Mouse (Mus musculus): ENCODE measurements around the gene Ptms.
A peak's percentile ranks its signal among the peaks of the same experiment; 100 is the strongest.

The Ptms gene

GRCm38 (mm10) chr6:124925941-124926340, 6.0 kb upstream of the Ptms start:
- peak; percentile 56 for DNase-seq

GRCm38 (mm10) chr6:124925173-124925793, 5.4 kb upstream of the Ptms start:
- DNase-seq, result peak; percentile 58

GRCm38 (mm10) chr6:124921539-124921938, 1.6 kb upstream of the Ptms start:
- no peak for DNase-seq

GRCm38 (mm10) chr6:124920318-124921085, 599 bp upstream of the Ptms start:
- no peak for DNase-seq

GRCm38 (mm10) chr6:124918890-124919627, 844 bp downstream of the Ptms start:
- no peak for DNase-seq

GRCm38 (mm10) chr6:124918331-124918690, 1.6 kb downstream of the Ptms start:
- no peak for DNase-seq

GRCm38 (mm10) chr6:124917518-124918330, 2.2 kb downstream of the Ptms start:
- peak; percentile 95 for DNase-seq

- peak; percentile 90 for DNase-seq
Observed at GRCm38 (mm10) chr6:124916695-124917517, 3.0 kb downstream of the Ptms start.

- peak; percentile 88 for DNase-seq
Observed at GRCm38 (mm10) chr6:124915942-124916694, 3.8 kb downstream of the Ptms start.

- peak; percentile 73 for DNase-seq
Observed at GRCm38 (mm10) chr6:124915160-124915941, 4.6 kb downstream of the Ptms start.

GRCm38 (mm10) chr6:124914511-124914910, 5.4 kb downstream of the Ptms start:
- DNase-seq, result no peak

- peak; percentile 81 for DNase-seq
Observed at GRCm38 (mm10) chr6:124913721-124914285, 6.1 kb downstream of the Ptms start.

GRCm38 (mm10) chr6:124913214-124913613, 6.7 kb downstream of the Ptms start:
- no peak for DNase-seq

- no peak for DNase-seq
Observed at GRCm38 (mm10) chr6:124911533-124912218, 8.2 kb downstream of the Ptms start, which contains the start of gene Lag3. Gene Lag3, minus strand, starts transcription at chr6:124911705.

GRCm38 (mm10) chr6:124910032-124910431, 9.9 kb downstream of the Ptms start:
- DNase-seq, result no peak

GRCm38 (mm10) chr6:124907767-124908166, 12.1 kb downstream of the Ptms start:
- DNase-seq, result no peak

- no peak for DNase-seq
Observed at GRCm38 (mm10) chr6:124904991-124905860, 14.7 kb downstream of the Ptms start.

Measured in kidney, adult 9 months (tissue).